Comparison of ENCODE assay signal across 9 mouse cellular contexts in the genomic region with DNA sequence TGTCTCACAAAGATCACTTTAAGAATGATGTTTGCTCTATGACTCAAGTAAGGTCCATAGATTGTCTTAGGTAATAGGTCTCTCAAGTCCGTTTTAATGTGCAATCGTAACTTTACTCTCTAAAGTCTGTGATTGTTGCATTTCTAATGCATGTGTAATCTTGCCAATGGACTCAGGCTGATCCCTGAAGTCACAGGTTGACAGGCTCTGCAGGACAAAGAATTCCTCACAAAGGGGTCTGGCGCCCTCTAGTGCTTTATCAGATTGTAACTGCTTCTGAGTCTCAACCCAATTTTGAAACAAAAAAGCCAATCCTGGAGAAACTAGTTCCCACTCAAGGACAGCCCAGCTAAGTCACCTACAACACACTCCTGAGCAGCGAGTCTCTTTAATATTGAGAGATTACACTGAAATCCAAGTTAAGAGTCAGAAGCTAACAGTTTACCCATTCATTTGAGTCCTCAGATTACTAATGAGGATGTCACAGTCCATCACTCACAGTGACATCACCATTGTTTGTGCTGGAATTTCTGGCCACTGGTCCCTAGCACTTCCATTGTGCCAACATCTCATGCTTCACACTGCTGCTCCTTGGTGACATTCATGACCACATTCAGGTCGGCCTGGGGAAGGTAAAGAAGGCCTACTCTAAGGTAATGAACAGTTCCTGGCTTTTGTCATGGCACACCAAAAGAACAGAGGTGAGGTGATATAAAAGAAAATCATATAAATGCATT. TPM values are rescaled to one million over a fixed set of nuclear protein-coding genes. Genes with fewer than 3 reads are reported as not detected.
DNase-seq lines count a peak whose midpoint lies in the region; ATAC-seq and TF ChIP-seq lines count a peak whose summit lies in the region.
"Had no signal": no experiment of that assay in that cellular context is flagged by ENCODE, and none has a peak within 500 bp of the region (broad histone marks: within the 10 kb centered on the region; RNA-seq: fewer than 3 reads in every experiment).

No protein-coding gene starts in this region.

- H3K9me3 ChIP-seq in G1E (replicated peaks), result no peaks in the 10 kb centered on the region
- no peaks in the 10 kb centered on the region for H3K9me3 ChIP-seq in lung, embryonic 16.5 days (ENCODE audit: control insufficient read depth, low read length)
- H3K9me3 ChIP-seq: liver, embryonic 13.5 days had no signal

- no peak overlapping the region for H3K4me2 ChIP-seq in lung, embryonic 16.5 days (ENCODE audit: low read depth, low read length)
- H3K4me2 ChIP-seq: liver, embryonic 13.5 days had no signal

- peak; percentile 49 for TF ChIP-seq CTCF in G1E (IDR thresholded peaks at IDR 0.05; ENCODE audit: low read depth, low read length)
- TF ChIP-seq CTCF in bone marrow, adult 2 months (IDR thresholded peaks at IDR 0.05; ENCODE audit: control insufficient read depth, insufficient read depth, low read length), result peak; percentile 56
- 0 out of 2 replicates have a peak, but pooled peaks have one; percentile 7 for TF ChIP-seq CTCF in embryonic fibroblast, embryonic 13.5 days (IDR thresholded peaks at IDR 0.05; ENCODE audit: borderline replicate concordance, insufficient read depth, low read length)

- H3K36me3 ChIP-seq in G1E (replicated peaks), result no peaks in the 10 kb centered on the region
- no peaks in the 10 kb centered on the region for H3K36me3 ChIP-seq in lung, embryonic 16.5 days (ENCODE audit: control insufficient read depth, insufficient read depth, low read length)
- H3K36me3 ChIP-seq: liver, embryonic 13.5 days had no signal

- 17% methylated on average over 5 of the region's 5 CpGs for WGBS in bone marrow, adult 2 months
- WGBS in lung, embryonic 16.5 days, result 10% methylated on average over 5 of the region's 5 CpGs

- H3K27me3 ChIP-seq in G1E (ENCODE audit: insufficient read depth, low read length), result no peaks in the 10 kb centered on the region; the same call in 1 of the 2 replicates
- no peaks in the 10 kb centered on the region for H3K27me3 ChIP-seq in lung, embryonic 16.5 days (ENCODE audit: control insufficient read depth, insufficient read depth, low read depth, low read length)
- H3K27me3 ChIP-seq: liver, embryonic 13.5 days had no signal

- H3K9ac ChIP-seq in lung, embryonic 16.5 days (ENCODE audit: low read length), result no peak overlapping the region
- H3K9ac ChIP-seq: liver, embryonic 13.5 days had no signal

- no peak for DNase-seq in G1E (ENCODE audit: low spot score)
- peak; percentile 80 to 89 for DNase-seq in heart, postnatal 10 days
- peak; percentile 78 to 85 for DNase-seq in kidney, postnatal 36 days
- peak; percentile 67 for DNase-seq in ovary, postnatal 14 days (ENCODE audit: low spot score)
- peak; percentile 57 to 64 for DNase-seq in urinary bladder, postnatal 36 days (ENCODE audit: low spot score in 2 of 2)
- DNase-seq: liver, embryonic 13.5 days had no signal

- TF ChIP-seq POLR2A in bone marrow, adult 2 months (IDR thresholded peaks at IDR 0.05; ENCODE audit: borderline replicate concordance, control insufficient read depth, low read depth, low read length), result no peak
- TF ChIP-seq POLR2A in embryonic fibroblast, embryonic 13.5 days (IDR thresholded peaks at IDR 0.05; ENCODE audit: low read depth, low read length), result no peak

- peak; percentile 76 for ATAC-seq in G1E (ENCODE audit: extremely low read depth, insufficient number of reproducible peaks, low FRiP score, poor library complexity, severe bottlenecking)
- peak; percentile 61 for ATAC-seq in lung, embryonic 16.5 days (ENCODE audit: low read depth)

- intact Hi-C loops in heart, postnatal 10 days (cut with DNase I), result loop anchor here (1.0 to 5.0 kb wide), 2 partner anchors 83 to 1609 kb away; no protein-coding TSS in a partner anchor

- no peak overlapping the region for H3K4me3 ChIP-seq in G1E (ENCODE audit: low read depth, low read length)
- no peak overlapping the region for H3K4me3 ChIP-seq in bone marrow, adult 2 months (replicated peaks; ENCODE audit: control insufficient read depth, low read depth, low read length)
- no peak overlapping the region for H3K4me3 ChIP-seq in embryonic fibroblast, embryonic 13.5 days (ENCODE audit: insufficient read depth, low read length)
- H3K4me3 ChIP-seq in lung, embryonic 16.5 days (ENCODE audit: low read length), result no peak overlapping the region
- H3K4me3 ChIP-seq: liver, embryonic 13.5 days had no signal

- no peak overlapping the region for H3K27ac ChIP-seq in bone marrow, adult 2 months (ENCODE audit: control insufficient read depth, insufficient read depth, low read depth, low read length, poor library complexity)
- peak overlapping the region; percentile 74 for H3K27ac ChIP-seq in embryonic fibroblast, embryonic 13.5 days (ENCODE audit: insufficient read depth, low read length)
- H3K27ac ChIP-seq in lung, embryonic 16.5 days (ENCODE audit: low read length), result no peak overlapping the region
- H3K27ac ChIP-seq: liver, embryonic 13.5 days had no signal

- no peaks in the 10 kb centered on the region for H3K4me1 ChIP-seq in G1E (ENCODE audit: insufficient read depth, low read depth, low read length)
- no peaks in the 10 kb centered on the region for H3K4me1 ChIP-seq in bone marrow, adult 2 months (ENCODE audit: control insufficient read depth, insufficient read depth, low read length)
- H3K4me1 ChIP-seq in embryonic fibroblast, embryonic 13.5 days (ENCODE audit: control insufficient read depth, insufficient read depth, low read length), result peaks cover 7% of the 10 kb centered on the region
- no peaks in the 10 kb centered on the region; the same call in 1 of the 2 replicates for H3K4me1 ChIP-seq in lung, embryonic 16.5 days (replicated peaks; ENCODE audit: control insufficient read depth, insufficient read depth, low read length)
- H3K4me1 ChIP-seq: liver, embryonic 13.5 days had no signal

RNA-seq across cellular contexts. Expression of a gene that starts 19.9 kb away (rescaled TPM):
- 67.7 and 81.7 TPM in 2 replicates for total RNA-seq in G1E (2014; fragmentation: Nextera tagmentation)
- 27.8 and 32.0 TPM in 2 replicates for total RNA-seq in G1E (2017)
- 13.2 and 13.3 TPM in 2 replicates for polyA plus RNA-seq in G1E (2012)
- polyA plus RNA-seq in bone marrow, adult 2 months (2011; ENCODE audit: insufficient read depth, insufficient read length, low replicate concordance, missing spikeins), result 20.0 and 26.1 TPM in 2 replicates
- polyA plus RNA-seq in embryonic fibroblast, embryonic 13.5 days (2011; ENCODE audit: insufficient read length, low read depth, missing spikeins), result 20.3 and 21.7 TPM in 2 replicates
- total RNA-seq in heart, postnatal 10 days (2021), result 1 to 10 TPM; 8.1 to 8.6 TPM
- 21.0 and 22.1 TPM in 2 replicates for polyA plus RNA-seq in lung, embryonic 16.5 days (2015; fragmentation: Nextera tagmentation; extraction: Ambion mirVana)

RNA-seq across cellular contexts. Expression of a gene that starts 58.2 kb away (rescaled TPM):
- total RNA-seq in G1E (2014; fragmentation: Nextera tagmentation) (5.8 and 7.7 TPM in 2 replicates), G1E (2017) (16.6 and 17.5 TPM in 2 replicates)
- polyA plus RNA-seq in G1E (2012), result 0.42 and 0.51 TPM in 2 replicates
- 12.8 and 32.0 TPM in 2 replicates for polyA plus RNA-seq in bone marrow, adult 2 months (2011; ENCODE audit: insufficient read depth, insufficient read length, low replicate concordance, missing spikeins)
- 9.6 and 14.3 TPM in 2 replicates for polyA plus RNA-seq in embryonic fibroblast, embryonic 13.5 days (2011; ENCODE audit: insufficient read length, low read depth, missing spikeins)
- 1 to 10 TPM; 6.2 to 8.0 TPM for total RNA-seq in heart, postnatal 10 days (2021)
- polyA plus RNA-seq in lung, embryonic 16.5 days (2015; fragmentation: Nextera tagmentation; extraction: Ambion mirVana), result 29.3 and 33.1 TPM in 2 replicates
